Mouse (Mus musculus): ENCODE data around the gene Tubg1. TPM values are rescaled to one million over a fixed set of nuclear protein-coding genes. Genes with fewer than 3 reads are reported as not detected.

The Tubg1 gene
- polyA plus RNA-seq, 1 experiment from 2014 or later: 62.7 TPM

DNA sequence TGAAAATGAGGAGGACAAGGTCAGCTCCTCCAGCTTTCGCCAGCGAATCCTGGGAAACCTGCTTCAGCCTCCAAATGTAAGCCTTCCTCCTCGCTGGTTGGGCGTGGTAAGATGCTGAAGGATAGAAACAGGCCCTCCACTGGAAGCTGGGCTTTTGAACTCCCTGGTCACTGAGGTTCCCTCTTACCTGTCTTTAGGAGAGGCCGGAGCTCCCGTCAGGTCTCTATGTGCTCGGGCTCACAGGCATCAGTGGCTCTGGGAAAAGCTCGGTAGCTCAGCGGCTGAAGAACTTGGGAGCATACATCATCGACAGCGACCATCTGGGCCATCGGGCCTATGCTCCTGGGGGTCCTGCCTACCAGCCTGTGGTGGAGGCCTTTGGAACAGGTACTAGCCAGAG lies 34.9 kb upstream of the Tubg1 start:
- H3K4me2 ChIP-seq: no peak overlapping the region
- WGBS: 85% methylated on average over 12 of the region's 12 CpGs
- H3K4me3 ChIP-seq: no peak overlapping the region
- H3K9me3 ChIP-seq: no peaks in the 10 kb centered on the region
- peaks cover 25% of the 10 kb centered on the region for H3K36me3 ChIP-seq
- H3K27ac ChIP-seq: peak overlapping the region; percentile 13; the same call in 1 of the 2 replicates
- H3K9ac ChIP-seq: no peak overlapping the region
- H3K27me3 ChIP-seq: peaks cover 17% of the 10 kb centered on the region
- peaks cover 52% of the 10 kb centered on the region for H3K4me1 ChIP-seq
- ATAC-seq (ENCODE audit: insufficient number of reproducible peaks, low FRiP score, low TSS enrichment, low read depth): no peak

DNA sequence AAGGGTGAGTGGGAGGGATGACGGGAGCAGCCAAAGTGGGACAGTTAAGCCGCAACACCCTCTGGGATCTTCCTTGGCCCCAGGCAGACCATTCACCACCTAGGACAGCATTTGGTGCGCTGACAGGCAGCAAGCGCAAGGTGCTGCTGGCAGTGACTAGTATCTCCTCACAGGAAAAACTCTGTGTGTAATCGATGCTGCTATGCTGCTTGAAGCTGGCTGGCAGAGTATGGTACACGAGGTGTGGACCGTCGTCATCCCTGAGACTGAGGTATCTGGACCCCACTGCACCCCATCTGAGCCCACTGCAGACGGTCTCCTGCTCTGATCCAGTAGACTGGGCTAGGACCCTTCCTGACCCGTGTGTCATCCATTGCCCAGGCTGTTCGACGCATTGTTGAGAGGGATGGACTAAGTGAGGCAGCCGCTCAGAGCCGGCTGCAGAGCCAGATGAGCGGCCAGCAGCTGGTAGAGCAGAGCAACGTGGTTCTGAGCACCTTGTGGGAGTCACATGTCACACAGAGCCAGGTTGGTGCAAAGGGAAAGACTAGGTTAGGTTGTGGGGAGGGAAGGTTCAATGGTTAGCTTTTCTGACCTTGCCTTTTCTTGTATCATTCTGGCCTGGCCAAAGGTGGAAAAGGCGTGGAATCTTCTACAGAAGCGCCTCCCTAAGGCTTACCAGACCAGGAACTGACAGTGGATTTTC lies 34.0 kb upstream of the Tubg1 start:
- H3K4me2 ChIP-seq: no peak overlapping the region
- peaks cover 35% of the 10 kb centered on the region for H3K36me3 ChIP-seq
- WGBS: 91% methylated on average over 18 of the region's 18 CpGs
- peaks cover 51% of the 10 kb centered on the region for H3K4me1 ChIP-seq
- ATAC-seq (ENCODE audit: insufficient number of reproducible peaks, low FRiP score, low TSS enrichment, low read depth): no peak
- H3K9ac ChIP-seq: no peak overlapping the region
- H3K27ac ChIP-seq: no peak overlapping the region
- peaks cover 7% of the 10 kb centered on the region for H3K27me3 ChIP-seq
- H3K4me3 ChIP-seq: no peak overlapping the region
- no peaks in the 10 kb centered on the region for H3K9me3 ChIP-seq

DNA sequence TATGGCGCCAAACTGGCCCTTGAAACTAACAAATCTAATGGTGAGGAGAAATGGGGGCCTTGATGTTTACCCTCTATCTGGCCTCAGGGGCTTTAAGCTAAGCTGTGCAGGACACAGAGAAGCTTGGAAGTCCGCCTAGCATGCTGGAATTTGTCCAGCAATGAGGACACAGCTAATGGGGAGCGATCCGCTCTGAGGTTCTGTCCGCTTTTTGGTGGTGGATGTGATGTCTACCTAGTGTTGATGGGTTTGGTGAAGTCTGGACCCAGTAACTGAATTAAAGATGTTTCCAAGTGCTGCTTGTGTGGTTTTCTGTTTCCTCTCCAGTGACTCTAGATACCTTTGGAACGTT lies 33.4 kb upstream of the Tubg1 start:
- peaks cover 40% of the 10 kb centered on the region for H3K36me3 ChIP-seq
- peak overlapping the region; percentile 69 for H3K4me3 ChIP-seq
- peak overlapping the region; percentile 84 for H3K4me2 ChIP-seq
- no peak for ATAC-seq (ENCODE audit: insufficient number of reproducible peaks, low FRiP score, low TSS enrichment, low read depth)
- 77% methylated on average over 6 of the region's 6 CpGs for WGBS
- H3K27ac ChIP-seq: peak overlapping the region; percentile 85
- no peak overlapping the region for H3K9ac ChIP-seq
- peaks cover 51% of the 10 kb centered on the region for H3K4me1 ChIP-seq
- H3K27me3 ChIP-seq: peaks cover 2% of the 10 kb centered on the region
- no peaks in the 10 kb centered on the region for H3K9me3 ChIP-seq

GRCm38 (mm10) chr11:101086756-101087681 lies 32.7 kb upstream of the Tubg1 start, which contains the start of gene Mlx:
Mlx (plus strand) TSS chr11:101087277.
- Histone ChIP-seq H3K9me3 (no peaks in the 10 kb centered on the region), H3K4me2 (peak within 1 kb of the TSS; percentile 84), H3K36me3 (peaks cover 47% of the 10 kb centered on the region), H3K4me3 (peak within 1 kb of the TSS; percentile 69), H3K27ac (peak within 1 kb of the TSS; percentile 85), H3K27me3 (no peaks in the 10 kb centered on the region), H3K4me1 (peaks cover 46% of the 10 kb centered on the region), H3K9ac (peak within 1 kb of the TSS; percentile 82)
- under 1% methylated on average over 51 of the region's 52 CpGs for WGBS
- peak; percentile 83 for ATAC-seq (ENCODE audit: insufficient number of reproducible peaks, low FRiP score, low TSS enrichment, low read depth)

GRCm38 (mm10) chr11:101087682-101088055 lies 32.1 kb upstream of the Tubg1 start:
- Histone ChIP-seq H3K9me3 (no peaks in the 10 kb centered on the region), H3K27me3 (no peaks in the 10 kb centered on the region), H3K4me1 (peaks cover 45% of the 10 kb centered on the region), H3K4me2 (peak overlapping the region; percentile 84), H3K9ac (peak overlapping the region; percentile 82), H3K4me3 (peak overlapping the region; percentile 69), H3K27ac (peak overlapping the region; percentile 85), H3K36me3 (peaks cover 54% of the 10 kb centered on the region)
- 6% methylated on average over 8 of the region's 8 CpGs for WGBS
- no peak for ATAC-seq (ENCODE audit: insufficient number of reproducible peaks, low FRiP score, low TSS enrichment, low read depth)

DNA sequence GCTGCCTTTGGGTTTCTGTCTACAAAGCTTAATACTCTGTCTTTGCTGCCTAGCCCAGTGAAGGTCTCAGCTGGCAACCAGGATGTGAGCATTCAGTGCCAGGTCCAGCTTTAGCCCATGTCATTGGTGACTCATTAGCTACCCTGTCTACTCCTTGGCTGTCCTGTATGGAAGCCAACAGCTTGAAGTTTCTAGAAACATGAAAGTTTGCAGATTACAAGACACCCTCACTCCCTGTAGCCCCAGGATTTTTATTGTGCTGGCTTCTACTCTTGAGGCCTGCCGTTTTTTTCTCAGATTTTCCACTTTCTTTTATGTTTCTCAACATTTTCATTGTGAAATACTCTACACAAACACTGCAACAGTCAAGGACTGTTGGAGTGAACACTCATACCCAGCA lies 29.8 kb upstream of the Tubg1 start:
- H3K27ac ChIP-seq: no peak overlapping the region
- H3K4me2 ChIP-seq: no peak overlapping the region
- no peak overlapping the region for H3K4me3 ChIP-seq
- no peak for ATAC-seq (ENCODE audit: insufficient number of reproducible peaks, low FRiP score, low TSS enrichment, low read depth)
- no peak overlapping the region for H3K9ac ChIP-seq
- 87% methylated on average over 1 of the region's 1 CpGs for WGBS
- H3K4me1 ChIP-seq: peaks cover 35% of the 10 kb centered on the region
- no peaks in the 10 kb centered on the region for H3K27me3 ChIP-seq
- no peaks in the 10 kb centered on the region for H3K9me3 ChIP-seq
- H3K36me3 ChIP-seq: peaks cover 59% of the 10 kb centered on the region

GRCm38 (mm10) chr11:101094930-101095313 lies 24.8 kb upstream of the Tubg1 start:
- Histone ChIP-seq H3K4me2 (peak overlapping the region; percentile 88), H3K4me1 (peaks cover 13% of the 10 kb centered on the region; the same call in 1 of the 2 replicates), H3K4me3 (peak overlapping the region; percentile 86), H3K9ac (peak overlapping the region; percentile 56), H3K27ac (peak overlapping the region; percentile 91), H3K27me3 (no peaks in the 10 kb centered on the region), H3K36me3 (peaks cover 69% of the 10 kb centered on the region), H3K9me3 (no peaks in the 10 kb centered on the region)
- peak; percentile 26; the same call in 1 of the 2 replicates for ATAC-seq (ENCODE audit: insufficient number of reproducible peaks, low FRiP score, low TSS enrichment, low read depth)
- 0% methylated on average over 18 of the region's 18 CpGs for WGBS

DNA sequence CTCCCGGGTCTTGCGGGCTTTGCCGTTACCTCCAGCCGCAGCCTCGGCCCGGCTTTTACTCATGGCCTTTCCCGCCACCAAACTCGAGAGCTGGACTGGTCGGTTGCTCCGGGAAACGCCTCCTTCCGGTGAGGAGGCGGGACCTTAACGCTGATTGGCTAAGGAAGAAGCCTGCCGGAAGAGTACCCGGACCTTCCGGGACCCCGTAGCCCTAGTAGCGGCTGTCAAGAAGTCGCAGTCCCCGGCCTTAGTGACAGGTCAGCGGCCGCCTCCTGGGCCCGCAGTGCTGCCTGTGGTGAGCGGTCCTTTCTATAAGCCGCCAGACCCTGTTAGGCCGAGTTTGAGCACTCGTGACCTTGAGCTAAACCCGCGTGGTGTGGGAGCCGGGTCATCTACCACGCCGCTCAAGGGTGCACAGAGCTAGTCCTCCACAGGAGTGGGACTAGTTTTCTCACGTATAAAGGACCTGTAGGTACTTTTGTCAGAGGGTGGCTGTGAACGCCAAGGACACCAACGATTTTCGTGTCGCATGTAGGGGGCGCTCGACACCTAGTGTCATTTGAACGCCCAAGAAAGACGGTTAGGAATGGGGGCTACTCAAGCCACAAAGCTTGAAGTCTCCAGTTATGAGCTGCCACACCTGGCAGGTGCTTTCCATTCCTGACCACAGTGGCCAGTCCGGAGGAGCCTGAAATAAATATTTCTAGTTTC lies 24.3 kb upstream of the Tubg1 start, which contains the start of gene Psmc3ip:
Gene Psmc3ip (minus strand): TSS at position 123 of the 711 bp plus-strand sequence.
- Histone ChIP-seq H3K4me2 (peak within 1 kb of the TSS; percentile 88), H3K9ac (peak within 1 kb of the TSS; percentile 63), H3K27me3 (no peaks in the 10 kb centered on the region), H3K9me3 (no peaks in the 10 kb centered on the region), H3K36me3 (peaks cover 69% of the 10 kb centered on the region), H3K4me3 (peak within 1 kb of the TSS; percentile 86), H3K4me1 (peaks cover 13% of the 10 kb centered on the region; the same call in 1 of the 2 replicates), H3K27ac (peak within 1 kb of the TSS; percentile 91)
- peak; percentile 93 for ATAC-seq (ENCODE audit: insufficient number of reproducible peaks, low FRiP score, low TSS enrichment, low read depth)
- under 1% methylated on average over 43 of the region's 43 CpGs for WGBS

GRCm38 (mm10) chr11:101098231-101098630 lies 21.5 kb upstream of the Tubg1 start:
- Histone ChIP-seq H3K27me3 (no peaks in the 10 kb centered on the region), H3K9me3 (no peaks in the 10 kb centered on the region), H3K4me1 (peaks cover 13% of the 10 kb centered on the region; the same call in 1 of the 2 replicates), H3K4me3 (no peak overlapping the region), H3K36me3 (peaks cover 65% of the 10 kb centered on the region), H3K27ac (no peak overlapping the region), H3K9ac (no peak overlapping the region), H3K4me2 (no peak overlapping the region)
- ATAC-seq (ENCODE audit: insufficient number of reproducible peaks, low FRiP score, low TSS enrichment, low read depth): no peak
- 89% methylated on average over 8 of the region's 8 CpGs for WGBS

GRCm38 (mm10) chr11:101103011-101103410 lies 16.7 kb upstream of the Tubg1 start:
- peaks cover 59% of the 10 kb centered on the region for H3K36me3 ChIP-seq
- 77% methylated on average over 5 of the region's 5 CpGs for WGBS
- no peak overlapping the region for H3K4me2 ChIP-seq
- H3K27me3 ChIP-seq: no peaks in the 10 kb centered on the region
- H3K4me3 ChIP-seq: no peak overlapping the region
- no peaks in the 10 kb centered on the region for H3K9me3 ChIP-seq
- H3K4me1 ChIP-seq: no peaks in the 10 kb centered on the region
- no peak for ATAC-seq (ENCODE audit: insufficient number of reproducible peaks, low FRiP score, low TSS enrichment, low read depth)
- H3K9ac ChIP-seq: no peak overlapping the region
- peak overlapping the region; percentile 79 for H3K27ac ChIP-seq

- no peaks in the 10 kb centered on the region for H3K9me3 ChIP-seq
- H3K4me3 ChIP-seq: no peak overlapping the region
- no peak overlapping the region for H3K27ac ChIP-seq
- no peak for ATAC-seq (ENCODE audit: insufficient number of reproducible peaks, low FRiP score, low TSS enrichment, low read depth)
- no peaks in the 10 kb centered on the region for H3K4me1 ChIP-seq
- H3K4me2 ChIP-seq: no peak overlapping the region
- peaks cover 6% of the 10 kb centered on the region for H3K36me3 ChIP-seq
- WGBS: 76% methylated on average over 4 of the region's 4 CpGs
- H3K27me3 ChIP-seq: no peaks in the 10 kb centered on the region
- no peak overlapping the region for H3K9ac ChIP-seq
These were observed 10.4 kb upstream of the Tubg1 start for GRCm38 (mm10) chr11:101109351-101109750.

All from limb, embryonic 15.5 days (tissue).